Mouse (Mus musculus): ENCODE results near the gene Sik1. TPM values are rescaled to one million over a fixed set of nuclear protein-coding genes. Genes with fewer than 3 reads are reported as not detected.

The Sik1 gene
- polyA plus RNA-seq, 1 experiment from 2014 or later = 21.8 TPM

DNA sequence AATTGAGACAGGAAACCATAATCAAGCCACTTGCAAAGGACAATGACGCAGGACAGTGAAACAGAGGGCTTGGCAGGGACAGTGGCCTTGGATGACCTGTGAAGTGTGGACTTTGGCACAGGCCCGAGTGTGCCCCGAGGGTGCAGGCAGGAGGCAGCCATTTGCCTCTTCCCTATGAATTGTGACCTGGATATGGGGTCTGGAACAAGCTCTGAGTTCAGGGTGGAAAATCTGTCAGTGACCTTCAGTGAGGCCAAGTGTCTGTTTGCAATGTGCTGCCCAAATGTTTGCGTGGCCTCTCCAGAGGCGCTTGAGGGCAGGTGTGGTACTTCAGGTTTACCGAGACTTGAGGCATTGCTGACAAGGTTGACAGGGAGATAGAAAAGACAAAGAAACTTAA, 6.5 kb upstream of the Sik1 start:
- no peaks in the 10 kb centered on the region for H3K9me3 ChIP-seq
- H3K9ac ChIP-seq = no peak overlapping the region
- peaks cover 19% of the 10 kb centered on the region for H3K4me1 ChIP-seq
- no peak overlapping the region for H3K27ac ChIP-seq
- H3K36me3 ChIP-seq = no peaks in the 10 kb centered on the region
- 53% methylated on average over 6 of the region's 6 CpGs for WGBS
- no peak overlapping the region for H3K4me2 ChIP-seq
- no peaks in the 10 kb centered on the region for H3K27me3 ChIP-seq (replicated peaks)
- H3K4me3 ChIP-seq (replicated peaks) = no peak overlapping the region
- no peak for ATAC-seq (ENCODE audit: insufficient read depth, low FRiP score, low read depth)

GRCm38 (mm10) chr17:31861661-31862060, 6.1 kb upstream of the Sik1 start:
- Histone ChIP-seq H3K9me3 (no peaks in the 10 kb centered on the region), H3K4me2 (no peak overlapping the region), H3K27ac (no peak overlapping the region), H3K36me3 (no peaks in the 10 kb centered on the region), H3K4me1 (peaks cover 23% of the 10 kb centered on the region), H3K27me3 (replicated peaks) (no peaks in the 10 kb centered on the region), H3K4me3 (replicated peaks) (no peak overlapping the region), H3K9ac (no peak overlapping the region)
- no peak for ATAC-seq (ENCODE audit: insufficient read depth, low FRiP score, low read depth)
- WGBS = 80% methylated on average over 5 of the region's 5 CpGs

DNA sequence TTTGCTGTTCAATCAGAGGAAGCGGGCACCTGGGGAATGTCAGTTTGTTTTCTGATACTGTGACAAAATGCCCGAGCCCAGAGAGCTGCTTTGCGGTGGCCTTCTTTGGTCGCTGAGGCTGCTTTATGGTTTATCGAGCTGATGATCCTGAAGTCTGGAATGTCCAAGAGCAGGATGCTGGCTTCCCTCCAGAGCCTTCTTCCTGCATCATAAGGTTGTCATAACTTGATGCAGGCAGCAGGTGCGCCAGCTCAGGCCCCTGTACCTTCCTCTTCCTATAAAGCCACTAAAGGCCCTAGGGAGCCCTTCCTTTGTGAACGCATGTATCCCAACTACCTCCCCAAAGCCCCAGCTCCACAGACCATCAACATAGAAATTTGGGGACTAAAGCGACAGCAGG, 5.3 kb upstream of the Sik1 start:
- Histone ChIP-seq H3K27me3 (replicated peaks) (no peaks in the 10 kb centered on the region), H3K36me3 (no peaks in the 10 kb centered on the region), H3K9me3 (no peaks in the 10 kb centered on the region), H3K27ac (no peak overlapping the region), H3K4me3 (replicated peaks) (no peak overlapping the region), H3K9ac (no peak overlapping the region), H3K4me1 (peaks cover 27% of the 10 kb centered on the region), H3K4me2 (no peak overlapping the region)
- WGBS = 86% methylated on average over 8 of the region's 8 CpGs
- ATAC-seq (ENCODE audit: insufficient read depth, low FRiP score, low read depth) = no peak

GRCm38 (mm10) chr17:31859367-31859766, 3.8 kb upstream of the Sik1 start:
- Histone ChIP-seq H3K9me3 (no peaks in the 10 kb centered on the region), H3K27me3 (replicated peaks) (no peaks in the 10 kb centered on the region), H3K4me2 (no peak overlapping the region), H3K4me1 (peaks cover 18% of the 10 kb centered on the region), H3K4me3 (replicated peaks) (no peak overlapping the region), H3K27ac (no peak overlapping the region), H3K36me3 (no peaks in the 10 kb centered on the region), H3K9ac (no peak overlapping the region)
- no peak for ATAC-seq (ENCODE audit: insufficient read depth, low FRiP score, low read depth)
- WGBS = 60% methylated on average over 2 of the region's 2 CpGs

- Histone ChIP-seq H3K4me1 (peaks cover 18% of the 10 kb centered on the region), H3K27ac (no peak overlapping the region), H3K9ac (no peak overlapping the region), H3K36me3 (no peaks in the 10 kb centered on the region), H3K9me3 (no peaks in the 10 kb centered on the region), H3K27me3 (replicated peaks) (no peaks in the 10 kb centered on the region), H3K4me2 (no peak overlapping the region), H3K4me3 (replicated peaks) (no peak overlapping the region)
- WGBS = 85% methylated on average over 2 of the region's 2 CpGs
- no peak for ATAC-seq (ENCODE audit: insufficient read depth, low FRiP score, low read depth)
Observed at GRCm38 (mm10) chr17:31858786-31859185, 3.2 kb upstream of the Sik1 start.

DNA sequence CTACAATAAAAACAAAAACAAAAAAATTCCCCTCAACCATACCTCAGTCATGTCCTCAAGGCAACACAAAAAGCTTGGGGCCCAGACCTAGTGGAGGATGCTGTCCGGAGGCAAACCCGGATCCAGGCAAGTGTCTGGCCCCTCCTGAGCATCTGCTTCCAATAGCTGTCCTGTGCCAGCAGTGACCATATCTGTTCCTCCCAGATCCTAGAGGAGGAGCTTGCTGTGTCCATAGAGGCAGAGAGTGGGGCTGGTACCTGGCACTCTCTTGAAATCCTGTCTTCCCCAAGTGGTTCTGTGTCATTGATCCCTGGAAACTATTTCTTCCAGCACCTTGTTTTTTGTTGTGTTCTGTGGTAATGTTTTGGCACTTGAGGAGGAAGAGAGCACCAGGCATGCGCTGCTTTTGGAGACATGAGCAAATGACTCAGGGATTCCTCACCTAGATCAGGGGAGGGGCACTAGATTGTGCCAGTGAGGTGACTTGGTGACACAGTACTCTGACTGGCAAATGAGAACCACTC, 2.4 kb upstream of the Sik1 start:
- H3K27me3 ChIP-seq (replicated peaks) = no peaks in the 10 kb centered on the region
- H3K36me3 ChIP-seq = no peaks in the 10 kb centered on the region
- H3K9me3 ChIP-seq = no peaks in the 10 kb centered on the region
- peaks cover 25% of the 10 kb centered on the region for H3K4me1 ChIP-seq
- H3K4me2 ChIP-seq = no peak overlapping the region
- H3K9ac ChIP-seq = no peak overlapping the region
- no peak overlapping the region for H3K27ac ChIP-seq
- ATAC-seq (ENCODE audit: insufficient read depth, low FRiP score, low read depth) = no peak
- H3K4me3 ChIP-seq (replicated peaks) = no peak overlapping the region
- 88% methylated on average over 3 of the region's 3 CpGs for WGBS

DNA sequence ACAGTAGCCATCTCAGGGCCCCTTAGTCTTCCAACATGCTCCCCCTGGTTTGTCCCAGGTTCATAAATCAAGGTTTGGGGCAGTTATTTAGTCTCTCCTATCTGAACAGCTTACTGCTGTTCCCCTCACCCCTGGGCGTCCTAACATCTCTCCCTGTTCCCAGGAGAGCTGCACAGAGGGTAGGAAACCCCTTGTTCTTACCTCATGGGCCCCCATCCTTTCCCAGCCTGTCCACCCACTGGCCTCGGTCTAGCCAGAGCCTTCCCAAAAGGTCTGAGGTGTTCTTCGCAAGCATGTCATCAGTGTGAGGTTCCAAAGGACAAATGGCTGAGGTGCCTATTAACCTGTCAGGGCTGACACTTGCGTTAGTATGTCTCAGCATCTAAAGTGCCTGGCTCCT, 1.6 kb upstream of the Sik1 start:
- Histone ChIP-seq H3K27me3 (replicated peaks) (no peaks in the 10 kb centered on the region), H3K4me1 (peaks cover 29% of the 10 kb centered on the region), H3K9ac (no peak overlapping the region), H3K4me3 (replicated peaks) (no peak overlapping the region), H3K27ac (peak overlapping the region; percentile 87), H3K4me2 (peak overlapping the region; percentile 68; the same call in 1 of the 2 replicates), H3K36me3 (no peaks in the 10 kb centered on the region), H3K9me3 (no peaks in the 10 kb centered on the region)
- WGBS = 85% methylated on average over 4 of the region's 4 CpGs
- ATAC-seq (ENCODE audit: insufficient read depth, low FRiP score, low read depth) = no peak

DNA sequence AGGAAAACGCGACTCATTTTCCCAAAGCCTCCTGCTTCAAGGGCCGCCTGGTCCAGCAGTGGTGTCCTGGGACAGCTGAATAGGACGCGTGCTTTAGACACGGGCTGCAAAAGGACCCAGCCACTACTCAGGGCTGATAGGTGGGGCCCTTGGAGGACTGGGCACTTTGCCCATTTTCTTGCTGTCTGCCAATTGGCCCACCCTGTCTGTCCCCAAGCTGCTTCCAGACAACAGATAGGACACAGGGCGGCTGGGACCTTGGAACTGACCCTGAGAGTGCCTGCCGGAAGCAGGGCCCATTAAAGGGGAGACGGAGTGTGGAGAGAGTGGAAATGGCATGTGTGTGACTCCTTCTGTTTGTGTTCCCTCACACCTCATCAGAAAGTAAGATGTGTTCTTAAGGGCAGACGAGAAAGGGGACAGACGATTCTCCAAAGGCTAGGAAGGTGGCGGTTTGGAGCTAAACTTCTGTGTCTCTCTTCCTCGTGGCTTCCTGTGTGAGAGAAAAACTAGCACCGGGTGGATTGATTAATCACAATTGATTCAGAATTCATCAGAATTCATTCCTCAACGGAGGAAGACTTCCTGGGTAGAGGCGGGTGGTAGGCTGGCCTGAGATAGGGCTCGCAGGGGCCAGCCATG, 1.0 kb upstream of the Sik1 start:
- peak overlapping the region; percentile 87 for H3K27ac ChIP-seq
- peaks cover 29% of the 10 kb centered on the region for H3K4me1 ChIP-seq
- ATAC-seq (ENCODE audit: insufficient read depth, low FRiP score, low read depth) = peak; percentile 70
- no peaks in the 10 kb centered on the region for H3K27me3 ChIP-seq (replicated peaks)
- peak overlapping the region; percentile 38 for H3K4me3 ChIP-seq (replicated peaks)
- peak overlapping the region; percentile 68 for H3K4me2 ChIP-seq
- H3K9ac ChIP-seq = no peak overlapping the region
- H3K9me3 ChIP-seq = no peaks in the 10 kb centered on the region
- 21% methylated on average over 17 of the region's 17 CpGs for WGBS
- H3K36me3 ChIP-seq = no peaks in the 10 kb centered on the region

DNA sequence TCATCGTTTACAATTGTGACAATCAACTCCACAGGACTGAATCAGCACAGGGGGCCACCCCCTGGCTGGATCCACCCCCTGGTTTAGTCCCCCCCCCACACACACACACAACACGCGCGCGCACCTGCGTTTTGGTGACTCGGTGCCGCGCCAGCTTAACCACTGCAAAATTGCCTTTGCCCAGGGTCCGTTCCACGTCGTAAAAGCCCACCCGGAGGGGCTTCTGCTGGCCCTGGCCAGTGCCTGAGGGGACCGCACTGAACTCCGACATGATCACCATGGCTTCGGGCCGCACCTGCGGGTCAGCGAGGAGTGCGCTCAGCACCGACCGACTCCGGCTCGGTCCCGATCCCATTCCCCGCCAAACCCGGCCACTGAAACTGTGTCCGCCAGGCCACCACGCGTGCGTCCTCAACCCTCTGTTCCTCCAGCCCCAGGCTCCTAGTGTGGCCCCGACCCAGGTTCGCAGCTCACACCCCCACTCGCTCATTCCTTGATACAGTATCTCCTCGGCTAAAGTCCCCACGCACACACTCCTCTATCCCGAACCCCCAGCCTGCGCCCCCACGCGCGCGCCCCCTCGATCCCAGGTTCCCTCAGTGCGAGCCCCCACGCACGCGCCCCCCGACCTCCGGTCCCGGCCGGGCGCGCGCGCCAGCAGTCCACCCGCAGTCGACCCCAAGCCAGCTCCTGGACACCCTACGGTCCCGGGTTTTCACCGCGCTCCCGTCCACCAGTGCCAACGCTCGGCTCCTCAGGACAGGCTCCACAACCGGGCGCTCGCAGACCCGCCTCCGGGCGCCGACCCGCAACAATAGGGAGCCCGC, 621 bp downstream of the Sik1 start:
- H3K9ac ChIP-seq = peak overlapping the region; percentile 97
- peaks cover 31% of the 10 kb centered on the region for H3K4me1 ChIP-seq
- no peaks in the 10 kb centered on the region for H3K9me3 ChIP-seq
- H3K27ac ChIP-seq = peak overlapping the region; percentile 82
- peak overlapping the region; percentile 81 for H3K4me2 ChIP-seq
- no peaks in the 10 kb centered on the region for H3K27me3 ChIP-seq (replicated peaks)
- H3K4me3 ChIP-seq (replicated peaks) = peak overlapping the region; percentile 96
- peaks cover 11% of the 10 kb centered on the region for H3K36me3 ChIP-seq
- WGBS = 1% methylated on average over 71 of the region's 73 CpGs
- peak; percentile 15; the same call in 1 of the 2 replicates for ATAC-seq (ENCODE audit: insufficient read depth, low FRiP score, low read depth)

DNA sequence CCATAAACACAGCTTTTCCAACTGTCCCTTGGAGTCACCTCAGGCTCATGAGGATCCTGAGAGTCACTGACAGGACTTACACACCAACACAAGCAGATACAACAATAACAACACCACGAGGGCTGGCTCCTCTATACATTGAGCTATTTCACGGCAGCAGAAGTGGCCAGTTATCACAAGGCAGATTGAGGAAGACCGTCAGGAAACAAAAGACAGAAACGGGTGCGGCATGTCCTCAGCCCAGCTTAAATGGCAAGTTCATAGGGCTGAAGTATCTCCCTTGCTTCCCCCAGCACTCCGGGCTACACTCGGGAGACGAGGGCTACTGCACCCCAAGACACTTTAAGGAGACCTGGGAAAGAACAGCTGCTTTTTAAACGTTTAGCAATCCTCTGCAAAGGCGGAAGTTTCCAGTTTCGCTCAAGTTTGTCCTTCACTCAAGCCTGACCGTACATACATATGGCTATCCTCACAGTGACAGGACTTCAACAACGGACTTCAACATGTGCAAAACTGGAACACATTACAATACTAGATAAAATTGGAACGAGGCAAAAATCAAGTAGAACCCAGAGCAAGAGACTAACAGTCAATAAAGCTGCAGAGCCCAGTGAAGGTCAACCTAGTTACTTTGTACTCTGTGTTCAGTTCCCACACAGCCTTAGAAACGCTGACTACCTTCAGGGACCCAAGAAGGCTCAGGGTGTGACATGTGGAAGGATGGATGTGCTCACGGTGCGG, 2.0 kb downstream of the Sik1 start:
- Histone ChIP-seq H3K9me3 (no peaks in the 10 kb centered on the region), H3K4me1 (peaks cover 31% of the 10 kb centered on the region), H3K27me3 (replicated peaks) (no peaks in the 10 kb centered on the region), H3K36me3 (peaks cover 25% of the 10 kb centered on the region), H3K4me3 (replicated peaks) (peak overlapping the region; percentile 33), H3K9ac (no peak overlapping the region), H3K4me2 (peak overlapping the region; percentile 54), H3K27ac (peak overlapping the region; percentile 74)
- WGBS = 24% methylated on average over 17 of the region's 17 CpGs
- ATAC-seq (ENCODE audit: insufficient read depth, low FRiP score, low read depth) = no peak

- peak overlapping the region; percentile 74; the same call in 1 of the 2 replicates for H3K27ac ChIP-seq
- no peak for ATAC-seq (ENCODE audit: insufficient read depth, low FRiP score, low read depth)
- peaks cover 31% of the 10 kb centered on the region for H3K36me3 ChIP-seq
- no peaks in the 10 kb centered on the region for H3K27me3 ChIP-seq (replicated peaks)
- H3K9ac ChIP-seq = no peak overlapping the region
- H3K9me3 ChIP-seq = no peaks in the 10 kb centered on the region
- peak overlapping the region; percentile 33 for H3K4me3 ChIP-seq (replicated peaks)
- peak overlapping the region; percentile 54 for H3K4me2 ChIP-seq
- WGBS = 40% methylated on average over 12 of the region's 12 CpGs
- peaks cover 31% of the 10 kb centered on the region for H3K4me1 ChIP-seq
Observed at GRCm38 (mm10) chr17:31852782-31853447, 2.7 kb downstream of the Sik1 start.
